Mouse (Mus musculus) hindlimb bud, embryonic 11.5 days (tissue): ENCODE measurements around the gene Cav2.

Experiments used
- DNase-seq: peaks from one replicate; pipeline ENCODE4 v3.0.0-alpha.2; 2012; ENCODE audit warnings: low read depth, low spot score; ENCODE audit errors: extremely low spot score

The Cav2 gene

DNA sequence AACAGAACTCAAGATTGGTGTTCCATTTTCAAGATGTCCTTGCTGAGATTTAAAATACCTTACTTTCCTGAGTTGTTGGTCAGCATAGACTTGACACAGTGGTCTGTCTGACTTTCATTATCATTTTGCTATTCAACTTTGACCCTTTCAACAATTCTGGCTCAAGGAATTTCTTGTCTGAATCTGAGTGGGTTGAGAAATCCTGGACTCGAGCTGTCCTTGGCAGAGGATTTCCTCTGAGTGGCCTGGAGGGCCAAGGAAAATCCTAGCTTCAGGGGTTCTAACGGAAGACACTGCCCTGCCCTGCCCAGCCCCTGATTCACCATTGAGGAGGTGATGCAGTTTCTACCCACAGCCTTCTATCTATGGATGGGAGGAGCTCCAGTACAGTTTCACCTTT is 27.7 kb downstream of the Cav2 start:
- DNase-seq = no peak

DNA sequence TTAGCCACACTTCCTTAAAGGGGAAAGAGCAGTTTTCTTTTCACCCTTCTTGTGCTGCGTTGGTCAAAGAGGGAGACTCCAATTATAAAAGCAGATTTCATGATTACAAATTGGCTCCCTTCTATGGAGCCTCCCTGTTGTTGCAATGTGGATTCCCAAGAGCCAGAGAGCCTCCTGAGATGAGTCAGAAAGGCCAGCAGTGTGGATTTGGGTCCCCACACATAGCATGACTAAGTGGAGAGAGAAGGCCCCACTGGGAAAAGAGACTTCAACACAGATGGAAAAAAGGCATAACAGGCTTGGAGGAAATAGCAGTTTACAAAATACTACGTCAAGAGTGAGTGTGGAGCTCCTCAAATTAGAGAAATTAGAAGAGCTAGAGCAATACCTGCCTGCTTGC is 28.3 kb downstream of the Cav2 start:
- DNase-seq = no peak

DNA sequence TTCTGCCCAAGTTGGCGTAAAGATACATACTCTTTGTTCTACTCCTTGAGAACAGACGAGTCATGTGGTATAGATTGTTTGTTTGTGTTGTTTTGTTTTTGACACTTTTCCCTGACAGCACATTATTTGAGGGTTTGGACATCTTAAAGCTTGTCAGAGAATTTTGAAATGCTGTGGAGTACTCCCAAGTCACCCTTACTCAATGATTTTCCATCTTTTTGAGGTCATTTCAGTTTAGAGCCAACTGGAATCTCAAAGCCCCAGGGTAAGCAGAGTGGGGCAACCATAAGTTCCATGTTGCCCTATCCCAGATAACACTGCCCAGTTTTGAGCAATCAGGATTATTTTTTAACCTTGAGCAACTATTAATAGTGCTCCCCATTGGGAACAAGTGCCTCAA is 33.3 kb downstream of the Cav2 start:
- DNase-seq = no peak

DNA sequence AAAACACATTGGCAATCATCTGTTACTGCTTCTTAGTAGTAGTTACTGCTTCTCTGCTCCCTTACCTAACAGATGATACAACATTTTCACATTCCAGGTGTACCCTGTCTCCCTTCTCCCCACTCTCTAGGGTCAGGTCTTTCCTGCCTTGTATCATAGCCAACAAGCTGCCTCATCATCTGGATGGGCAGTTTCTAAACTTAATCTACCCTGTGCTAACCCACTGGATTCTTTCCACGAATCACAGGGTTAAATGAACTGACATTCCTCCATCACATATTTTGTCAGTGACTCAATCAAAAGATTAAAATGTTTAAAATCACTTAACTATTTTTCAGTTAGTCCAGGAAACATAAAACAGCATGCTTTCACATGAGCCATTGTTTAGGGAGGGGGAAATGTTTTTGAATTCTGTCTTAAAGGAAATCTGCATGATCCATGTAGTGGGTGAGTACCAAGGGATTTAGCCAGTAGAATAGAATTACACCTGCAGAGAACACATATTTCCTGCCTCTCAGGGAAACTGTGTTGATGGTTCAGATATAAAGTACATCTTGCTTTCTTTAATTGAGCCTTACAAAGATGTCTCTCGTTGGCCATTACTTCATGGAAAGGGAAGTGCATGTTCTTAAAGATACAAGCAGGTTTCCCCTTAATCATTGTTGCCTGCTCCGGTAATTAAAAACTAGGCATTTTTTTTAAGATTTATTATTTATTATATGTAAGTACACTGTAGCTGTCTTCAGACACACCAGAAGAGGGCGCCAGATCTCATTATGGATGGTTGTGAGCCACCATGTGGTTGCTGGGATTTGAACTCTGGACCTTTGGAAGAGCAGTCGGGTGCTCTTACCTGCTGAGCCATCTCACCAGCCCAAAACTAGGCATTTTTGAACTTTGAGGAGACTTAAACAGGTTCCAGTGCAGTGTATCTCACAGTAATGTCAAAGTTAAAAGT is 34.0 kb downstream of the Cav2 start:
- no peak for DNase-seq

DNA sequence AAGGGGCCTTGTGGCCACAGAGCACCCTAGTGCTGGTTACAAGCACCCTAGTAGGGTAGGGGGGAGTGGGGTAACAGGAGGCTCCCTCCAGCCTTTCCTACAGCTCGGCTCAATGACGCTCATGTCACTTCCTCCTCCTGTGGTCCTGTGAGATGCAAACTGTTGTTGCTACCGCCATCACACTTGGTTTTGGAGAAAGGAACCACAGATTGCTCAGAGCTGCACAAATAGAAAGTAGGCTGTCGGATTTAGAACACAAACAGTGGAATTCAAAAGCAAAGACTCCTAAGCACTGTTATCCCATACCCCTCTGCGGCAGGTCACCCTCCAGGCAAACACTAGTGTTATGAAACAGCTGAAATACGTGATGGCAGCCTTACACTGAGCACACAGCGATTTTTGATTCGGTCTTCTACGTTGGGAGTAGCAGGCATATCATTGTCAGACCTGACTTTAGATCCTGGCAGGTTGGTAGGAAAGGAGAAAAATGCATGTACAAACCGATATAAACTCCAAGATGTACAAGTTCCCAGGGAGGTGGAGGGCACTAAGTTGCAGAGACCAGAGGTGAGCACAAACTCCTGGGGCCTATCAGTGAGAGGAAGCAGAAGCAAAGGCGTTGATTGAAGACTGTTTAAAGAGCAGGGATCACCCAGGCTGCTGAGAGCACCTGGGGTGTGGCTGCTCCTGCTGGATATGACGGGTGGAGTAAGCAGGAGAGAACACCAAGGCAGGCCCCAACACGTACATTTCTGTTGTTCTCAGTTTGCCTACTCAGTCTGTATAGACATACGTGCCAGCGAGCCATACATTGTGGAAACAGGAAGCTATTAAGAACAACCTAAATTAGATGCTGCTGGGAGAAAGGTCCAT is 35.5 kb downstream of the Cav2 start:
- DNase-seq = no peak

DNA sequence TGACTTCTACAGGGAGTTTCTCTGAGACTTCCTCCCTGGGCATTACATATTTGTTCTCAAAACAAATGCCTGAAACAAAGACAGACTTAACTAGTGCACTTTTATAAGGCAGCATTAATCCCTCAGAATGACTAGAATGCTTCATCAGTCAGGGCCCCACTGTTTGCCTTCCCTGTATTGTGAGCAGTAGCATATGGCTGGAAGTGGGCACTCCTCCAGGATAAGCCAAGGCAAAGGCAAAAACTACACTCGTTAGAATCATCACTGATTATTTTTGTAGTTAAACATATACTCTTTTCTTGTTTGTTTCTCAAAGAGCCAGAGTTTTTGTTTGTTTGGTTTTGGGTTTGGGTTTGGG is 36.2 kb downstream of the Cav2 start:
- DNase-seq = no peak

DNA sequence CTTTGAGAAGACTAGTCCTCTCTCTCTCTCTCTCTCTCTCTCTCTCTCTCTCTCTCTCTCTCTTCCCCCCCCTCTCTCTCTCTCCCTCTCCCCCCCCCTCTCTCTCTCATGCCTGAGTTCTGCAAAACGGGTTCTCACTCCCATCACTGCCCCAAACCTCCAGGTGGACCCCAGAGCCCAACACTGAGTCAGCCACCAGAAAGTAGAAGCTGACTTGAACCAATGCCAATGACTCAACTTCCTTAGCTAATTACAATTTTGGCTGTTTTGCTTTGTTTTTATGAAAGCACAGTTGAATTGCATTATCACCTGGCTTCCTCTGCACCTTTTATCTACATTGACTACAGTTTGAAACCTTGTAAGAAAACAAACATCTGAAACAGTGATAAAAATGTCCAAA is 37.0 kb downstream of the Cav2 start:
- DNase-seq = no peak

DNA sequence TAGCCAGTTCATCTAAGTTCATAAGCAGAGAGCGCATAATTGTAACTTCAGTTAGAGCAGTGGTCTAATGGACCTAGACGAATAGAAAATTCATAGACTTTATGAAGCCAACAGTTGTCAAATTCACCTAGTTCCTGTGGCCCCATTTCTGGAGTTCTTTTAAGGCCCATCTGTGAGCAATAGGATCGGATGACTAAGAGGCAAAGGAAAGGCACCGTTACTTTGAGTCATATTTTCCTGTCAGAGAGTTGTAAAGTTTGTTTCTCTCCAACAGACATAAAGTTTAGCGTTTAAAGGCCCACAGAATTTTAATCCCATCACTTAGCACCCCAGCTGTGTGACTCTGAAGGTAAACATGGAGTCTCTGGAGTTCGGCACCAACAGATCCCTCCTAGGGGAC is 41.0 kb downstream of the Cav2 start:
- DNase-seq = no peak

DNA sequence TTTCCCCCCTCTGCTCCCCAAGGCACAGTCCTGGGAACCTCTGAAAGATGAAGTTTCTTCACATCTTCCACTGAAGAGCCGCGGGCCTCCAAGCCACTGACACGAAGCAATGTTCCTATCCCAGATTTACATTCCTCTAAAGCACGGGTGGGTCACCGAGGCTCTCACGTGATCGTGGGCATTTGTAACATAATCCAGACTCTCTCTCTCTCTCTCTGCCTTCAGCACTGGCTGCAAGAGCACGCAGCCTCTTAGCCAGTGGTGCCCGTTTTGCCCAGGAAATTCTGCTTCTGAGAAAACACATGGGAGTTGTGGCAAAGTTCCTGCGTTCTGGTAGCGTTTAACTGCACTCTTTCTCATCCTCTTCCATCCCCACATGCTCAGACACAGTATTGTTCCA is 46.2 kb downstream of the Cav2 start:
- no peak for DNase-seq

DNA sequence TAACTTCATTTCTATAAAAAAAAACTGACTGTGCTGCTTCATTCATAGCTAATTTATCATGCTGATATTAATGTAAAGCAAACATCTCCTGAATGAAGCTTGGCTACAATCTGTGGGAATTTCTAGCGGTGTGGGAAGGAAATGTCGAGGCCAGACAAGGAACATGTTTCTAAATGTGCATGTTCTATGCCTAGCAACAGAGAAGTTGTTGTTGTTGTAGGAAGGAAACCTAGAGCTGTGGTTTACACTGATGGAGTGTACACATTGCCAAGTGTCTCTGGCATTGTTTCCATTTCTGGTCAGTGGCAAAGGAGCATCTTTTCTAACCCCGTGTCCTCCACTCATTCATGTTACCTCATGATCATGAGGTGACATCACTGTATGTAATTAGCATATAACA is 48.8 kb downstream of the Cav2 start:
- DNase-seq = no peak

DNA sequence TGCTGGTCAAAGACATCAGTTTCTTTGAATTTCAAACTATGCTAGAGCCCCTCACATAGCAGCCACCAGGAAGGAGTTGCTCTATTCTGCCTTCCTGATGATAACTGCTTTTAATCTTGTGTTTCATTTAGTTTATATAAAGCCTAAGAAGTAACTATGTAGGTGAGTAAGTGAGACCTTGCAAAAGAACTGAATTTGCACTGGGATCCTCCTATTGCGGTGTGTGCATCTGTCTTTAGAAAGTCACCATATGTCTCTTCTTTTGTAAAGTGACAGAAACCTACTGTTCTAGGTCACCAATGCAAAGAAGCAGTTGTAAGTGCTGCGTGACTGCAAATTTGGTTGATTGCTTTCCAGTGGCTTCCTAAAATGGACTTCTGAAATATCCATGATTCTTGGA is 56.7 kb downstream of the Cav2 start:
- no peak for DNase-seq
